Mouse (Mus musculus): ENCODE measurements around the gene S100a4. TPM values are rescaled to one million over a fixed set of nuclear protein-coding genes. Genes with fewer than 3 reads are reported as not detected.

The S100a4 gene
- polyA plus RNA-seq, 1 experiment from 2014 or later, result 44.0 TPM

DNA sequence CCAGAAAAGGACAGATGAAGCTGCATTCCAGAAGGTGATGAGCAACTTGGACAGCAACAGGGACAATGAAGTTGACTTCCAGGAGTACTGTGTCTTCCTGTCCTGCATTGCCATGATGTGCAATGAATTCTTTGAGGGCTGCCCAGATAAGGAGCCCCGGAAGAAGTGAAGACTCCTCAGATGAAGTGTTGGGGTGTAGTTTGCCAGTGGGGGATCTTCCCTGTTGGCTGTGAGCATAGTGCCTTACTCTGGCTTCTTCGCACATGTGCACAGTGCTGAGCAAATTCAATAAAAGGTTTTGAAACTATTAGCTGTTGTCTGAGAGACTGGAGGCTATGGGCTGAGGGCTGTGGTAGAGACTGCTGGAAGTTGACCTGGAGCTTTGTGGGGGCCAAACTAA lies 2.2 kb downstream of the S100a4 start:
- ATAC-seq (no peak), DNase-seq (ENCODE audit: low read depth, low spot score) (no peak)
- ChIA-PET CTCF (interaction anchor here (1.7 to 34.1 kb wide), 4 partner anchors 2 to 47 kb away, joined by 5 to 615 read pairs (median 312); partner anchors contain the start of genes Gm42674, S100a2, S100a4 and S100a5), POLR2A (interaction anchor here (1.0 to 6.3 kb wide), 3 partner anchors 7 to 79 kb away, joined by 4 to 75 read pairs (median 32); partner anchors contain the start of genes S100a14 and S100a6)
- in situ Hi-C loops (cut with MboI; ENCODE audit: low pct_unique_long_range_greater_than_20kb), result no loop called here
- no peak for TF ChIP-seq CTCF (IDR thresholded peaks at IDR 0.05)
- no peaks in the 10 kb centered on the region for H3K27me3 ChIP-seq

- DNase-seq (ENCODE audit: low read depth, low spot score) (no peak), ATAC-seq (no peak)
- POLR2A ChIA-PET, result interaction anchor here (1.0 to 5.2 kb wide), 2 partner anchors 20 to 79 kb away, joined by 4 to 32 read pairs; partner anchors contain the start of gene S100a14
- in situ Hi-C loops (cut with MboI; ENCODE audit: low pct_unique_long_range_greater_than_20kb), result no loop called here
- H3K27me3 ChIP-seq, result no peaks in the 10 kb centered on the region
- CTCF ChIA-PET, result interaction anchor here (24.3 to 34.1 kb wide), 2 partner anchors 1 to 16 kb away, joined by 615 read pairs; partner anchors contain the start of genes Gm42674, S100a2, S100a4 and S100a5
- no peak for TF ChIP-seq CTCF (IDR thresholded peaks at IDR 0.05)
Observed at GRCm38 (mm10) chr3:90606185-90606584, 2.6 kb downstream of the S100a4 start.

DNA sequence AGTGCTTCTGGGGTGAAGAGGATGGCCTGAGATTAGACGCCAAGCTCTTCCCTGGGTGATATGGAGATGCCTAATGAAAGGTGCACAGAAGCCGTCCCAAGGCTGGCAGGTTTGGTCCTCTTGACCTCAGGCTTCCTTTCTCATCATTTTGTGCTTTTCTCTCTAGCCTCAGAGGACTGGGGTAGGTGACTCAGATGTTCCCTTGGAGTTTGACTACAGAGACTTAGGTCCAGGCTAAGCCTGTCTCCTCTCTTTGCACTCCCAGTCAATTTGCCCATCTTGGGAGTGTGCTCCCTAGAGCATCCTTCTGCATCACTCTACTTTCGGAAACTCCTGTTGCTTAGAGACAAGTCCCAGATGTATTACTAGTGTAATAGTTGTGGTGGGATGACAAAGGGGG lies 3.8 kb downstream of the S100a4 start:
- no peaks in the 10 kb centered on the region for H3K27me3 ChIP-seq
- ChIA-PET CTCF (interaction anchor here (24.3 to 34.1 kb wide), 2 partner anchors 0 to 17 kb away, joined by 615 read pairs; partner anchors contain the start of genes Gm42674, S100a2, S100a4 and S100a5), POLR2A (interaction anchor here (5.2 kb wide), 1 partner anchor 21 kb away, joined by 32 read pairs; no protein-coding TSS in a partner anchor)
- no peak for TF ChIP-seq CTCF (IDR thresholded peaks at IDR 0.05)
- DNase-seq (ENCODE audit: low read depth, low spot score) (no peak), ATAC-seq (no peak)
- in situ Hi-C loops (cut with MboI; ENCODE audit: low pct_unique_long_range_greater_than_20kb), result no loop called here

GRCm38 (mm10) chr3:90608223-90608622 lies 4.7 kb downstream of the S100a4 start, which contains the start of gene S100a5:
Gene S100a5 (plus strand): TSS chr3:90608523.
- no peaks in the 10 kb centered on the region for H3K27me3 ChIP-seq
- ChIA-PET POLR2A (no interaction called here), CTCF (interaction anchor here (24.3 kb wide), 1 partner anchor 18 kb away, joined by 615 read pairs; the partner anchor contains the start of genes Gm42674, S100a2 and S100a4)
- ATAC-seq (no peak), DNase-seq (ENCODE audit: low read depth, low spot score) (no peak)
- TF ChIP-seq CTCF (IDR thresholded peaks at IDR 0.05), result no peak
- in situ Hi-C loops (cut with MboI; ENCODE audit: low pct_unique_long_range_greater_than_20kb), result no loop called here

GRCm38 (mm10) chr3:90609102-90609501 lies 5.5 kb downstream of the S100a4 start:
- in situ Hi-C loops (cut with MboI; ENCODE audit: low pct_unique_long_range_greater_than_20kb), result no loop called here
- H3K27me3 ChIP-seq, result no peaks in the 10 kb centered on the region
- ATAC-seq (no peak), DNase-seq (ENCODE audit: low read depth, low spot score) (no peak)
- ChIA-PET POLR2A (interaction anchor here (0.5 to 2.4 kb wide), 3 partner anchors 15 to 121 kb away, joined by 3 to 12 read pairs (median 3); no protein-coding TSS in a partner anchor), CTCF (interaction anchor here (24.3 kb wide), 1 partner anchor 19 kb away, joined by 615 read pairs; the partner anchor contains the start of genes Gm42674, S100a2 and S100a4)
- no peak for TF ChIP-seq CTCF (IDR thresholded peaks at IDR 0.05)

DNA sequence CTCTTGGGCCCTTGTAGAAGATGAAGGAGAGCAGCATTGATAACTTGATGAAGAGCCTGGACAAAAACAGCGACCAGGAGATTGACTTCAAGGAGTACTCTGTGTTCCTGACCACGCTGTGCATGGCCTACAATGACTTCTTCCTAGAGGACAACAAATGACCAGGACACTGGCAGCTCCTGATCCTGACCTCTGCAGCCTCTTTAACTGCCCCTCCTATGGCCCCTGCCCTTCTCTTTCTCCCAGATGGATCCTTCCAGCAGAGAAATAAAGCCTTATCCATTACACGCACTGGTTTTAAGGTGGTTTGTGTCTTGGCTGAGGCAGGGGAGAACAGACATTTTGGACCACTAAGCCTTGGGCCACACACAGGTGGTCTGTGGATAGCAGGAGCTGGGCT lies 7.9 kb downstream of the S100a4 start:
- POLR2A ChIA-PET, result interaction anchor here (0.6 to 5.9 kb wide), 6 partner anchors 9 to 75 kb away, joined by 3 to 86 read pairs (median 8); partner anchors contain the start of genes Gm42674, S100a16 and S100a4

GRCm38 (mm10) chr3:90612061-90612460 lies 8.5 kb downstream of the S100a4 start:
- no peaks in the 10 kb centered on the region for H3K27me3 ChIP-seq
- no peak for TF ChIP-seq CTCF (IDR thresholded peaks at IDR 0.05)
- POLR2A ChIA-PET, result interaction anchor here (0.6 to 5.9 kb wide), 5 partner anchors 9 to 75 kb away, joined by 3 to 86 read pairs (median 6); partner anchors contain the start of genes Gm42674, S100a16 and S100a4
- ATAC-seq, result no peak
- CTCF ChIA-PET, result interaction anchor here (0.7 to 24.3 kb wide), 6 partner anchors 11 to 107 kb away, joined by 3 to 615 read pairs (median 4); partner anchors contain the start of genes Gm42674, S100a14, S100a2 and S100a4
- DNase-seq (ENCODE audit: low read depth, low spot score), result no peak
- in situ Hi-C loops (cut with MboI; ENCODE audit: low pct_unique_long_range_greater_than_20kb), result no loop called here

More for the DNA sequence above, 7.9 kb downstream of the S100a4 start:
- in situ Hi-C loops (cut with MboI; ENCODE audit: low pct_unique_long_range_greater_than_20kb), result no loop called here
- CTCF ChIA-PET, result interaction anchor here (0.8 to 24.3 kb wide), 4 partner anchors 12 to 84 kb away, joined by 3 to 615 read pairs (median 36); partner anchors contain the start of genes Gm42674, S100a14, S100a2 and S100a4
- no peak for ATAC-seq
- no peaks in the 10 kb centered on the region for H3K27me3 ChIP-seq
- no peak for TF ChIP-seq CTCF (IDR thresholded peaks at IDR 0.05)
- no peak for DNase-seq (ENCODE audit: low read depth, low spot score)

DNA sequence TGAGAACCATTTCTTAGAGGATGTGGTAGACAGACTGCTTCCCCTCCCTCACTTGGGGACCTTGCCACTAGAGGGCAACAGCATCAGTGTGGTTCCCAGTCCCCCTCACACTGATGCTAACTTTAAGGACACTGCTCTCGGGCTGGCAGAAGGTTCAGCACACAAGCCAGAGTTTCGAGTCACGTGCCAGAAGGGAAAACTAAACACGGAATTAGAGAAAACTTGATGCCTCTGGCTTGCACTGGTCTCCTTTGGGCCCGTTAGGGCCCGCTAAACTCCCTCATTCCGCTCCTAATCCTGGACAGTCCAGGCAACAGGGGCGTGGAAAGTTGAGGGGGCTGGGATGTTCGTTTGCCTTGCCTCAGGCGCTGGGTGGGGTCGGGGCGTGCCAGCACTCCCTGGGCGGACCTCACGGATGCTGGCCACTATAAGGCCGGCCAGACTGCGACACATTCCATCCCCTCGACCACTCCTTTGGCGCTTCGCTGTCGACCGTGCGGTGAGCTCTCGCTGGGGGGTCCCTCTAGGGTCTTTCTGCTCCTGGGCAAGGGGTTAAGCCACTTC lies 9.2 kb downstream of the S100a4 start, which contains the start of gene S100a6:
TSS of gene S100a6 (plus strand) at position 155 of the 564 bp plus-strand sequence.
- ChIA-PET POLR2A (interaction anchor here (0.8 to 5.9 kb wide), 3 partner anchors 10 to 26 kb away, joined by 6 to 86 read pairs (median 75); partner anchors contain the start of genes Gm42674 and S100a4), CTCF (interaction anchor here (0.6 to 24.3 kb wide), 11 partner anchors 10 to 179 kb away, joined by 3 to 615 read pairs (median 5); partner anchors contain the start of genes Gm42674, S100a14, S100a2 and S100a4)
- DNase-seq (ENCODE audit: low read depth, low spot score) (no peak), ATAC-seq (peak; percentile 76)
- in situ Hi-C loops (cut with MboI; ENCODE audit: low pct_unique_long_range_greater_than_20kb), result no loop called here
- H3K27me3 ChIP-seq, result no peaks in the 10 kb centered on the region
- no peak for TF ChIP-seq CTCF (IDR thresholded peaks at IDR 0.05)

- ATAC-seq (no peak), DNase-seq (ENCODE audit: low read depth, low spot score) (no peak)
- CTCF ChIA-PET, result interaction anchor here (0.6 to 24.3 kb wide), 13 partner anchors 10 to 180 kb away, joined by 3 to 615 read pairs (median 8); partner anchors contain the start of genes Chtop, Gm42674, S100a14 and S100a2
- in situ Hi-C loops (cut with MboI; ENCODE audit: low pct_unique_long_range_greater_than_20kb), result no loop called here
- no peaks in the 10 kb centered on the region for H3K27me3 ChIP-seq
- POLR2A ChIA-PET, result interaction anchor here (0.7 to 5.9 kb wide), 12 partner anchors 11 to 121 kb away, joined by 3 to 86 read pairs (median 4); partner anchors contain the start of genes Chtop, Gm42674, S100a14 and S100a16
- TF ChIP-seq CTCF (IDR thresholded peaks at IDR 0.05), result no peak
Observed at GRCm38 (mm10) chr3:90613461-90614147, 10.0 kb downstream of the S100a4 start.
